ENCODE assay signal across 28 mouse cellular contexts in genomic region chr5:17403584-17403983, GRCm38 (mm10). TPM values are rescaled to one million over a fixed set of nuclear protein-coding genes. Genes with fewer than 3 reads are reported as not detected.
DNase-seq lines count a peak whose midpoint lies in the region; ATAC-seq and TF ChIP-seq lines count a peak whose summit lies in the region.
"Had no signal": no experiment of that assay in that cellular context is flagged by ENCODE, and none has a peak within 500 bp of the region (broad histone marks: within the 10 kb centered on the region; RNA-seq: fewer than 3 reads in every experiment).

No protein-coding gene starts in this region.

- no peak overlapping the region for H3K4me2 ChIP-seq in intestine, embryonic 15.5 days (replicated peaks)
- H3K4me2 ChIP-seq in intestine, postnatal 0 days (replicated peaks; ENCODE audit: low read depth) = no peak overlapping the region
- H3K4me2 ChIP-seq in limb, embryonic 14.5 days (replicated peaks; ENCODE audit: low read depth, low read length, severe bottlenecking) = no peak overlapping the region
- no peak overlapping the region for H3K4me2 ChIP-seq in kidney, embryonic 15.5 days
- H3K4me2 ChIP-seq: embryonic facial prominence, embryonic 13.5 days; forebrain, embryonic 13.5 days; heart, embryonic 11.5 days; heart, embryonic 15.5 days; hindbrain, embryonic 13.5 days had no signal

- TF ChIP-seq POLR2A in limb, embryonic 14.5 days (IDR thresholded peaks at IDR 0.05; ENCODE audit: borderline replicate concordance, extremely low read depth, insufficient read depth, insufficient read length) = no peak

- H3K4me1 ChIP-seq in intestine, embryonic 15.5 days (replicated peaks) = no peaks in the 10 kb centered on the region
- no peaks in the 10 kb centered on the region for H3K4me1 ChIP-seq in intestine, postnatal 0 days (replicated peaks; ENCODE audit: control insufficient read depth, insufficient read depth, low read length)
- no peaks in the 10 kb centered on the region for H3K4me1 ChIP-seq in limb, embryonic 14.5 days (ENCODE audit: control insufficient read depth, insufficient read depth, low read length)
- no peaks in the 10 kb centered on the region for H3K4me1 ChIP-seq in limb, embryonic 10.5 days
- 0 out of 2 replicates have a peak, but pooled peaks cover 2% of the 10 kb centered on the region for H3K4me1 ChIP-seq in kidney, embryonic 15.5 days
- H3K4me1 ChIP-seq: embryonic facial prominence, embryonic 13.5 days; forebrain, embryonic 13.5 days; heart, embryonic 15.5 days; hindbrain, embryonic 13.5 days had no signal

- H3K9ac ChIP-seq in intestine, embryonic 15.5 days = no peak overlapping the region
- H3K9ac ChIP-seq in intestine, postnatal 0 days (ENCODE audit: low read depth, low read length) = no peak overlapping the region
- no peak overlapping the region for H3K9ac ChIP-seq in limb, embryonic 14.5 days (ENCODE audit: low read depth, low read length, severe bottlenecking)
- no peak overlapping the region for H3K9ac ChIP-seq in kidney, embryonic 15.5 days
- H3K9ac ChIP-seq: embryonic facial prominence, embryonic 13.5 days; forebrain, embryonic 13.5 days; forebrain, postnatal 0 days; heart, embryonic 15.5 days; hindbrain, embryonic 13.5 days had no signal

- H3K9me3 ChIP-seq in intestine, embryonic 15.5 days = no peaks in the 10 kb centered on the region
- H3K9me3 ChIP-seq in intestine, postnatal 0 days (ENCODE audit: control insufficient read depth) = no peaks in the 10 kb centered on the region
- H3K9me3 ChIP-seq in limb, embryonic 14.5 days (ENCODE audit: control insufficient read depth, low read length) = no peaks in the 10 kb centered on the region
- H3K9me3 ChIP-seq in limb, embryonic 10.5 days (replicated peaks) = no peaks in the 10 kb centered on the region
- H3K9me3 ChIP-seq in kidney, embryonic 15.5 days (replicated peaks) = no peaks in the 10 kb centered on the region
- H3K9me3 ChIP-seq: embryonic facial prominence, embryonic 13.5 days; forebrain, embryonic 13.5 days; heart, embryonic 15.5 days; hindbrain, embryonic 13.5 days had no signal

- DNase-seq in limb, embryonic 14.5 days (ENCODE audit: low spot score) = peak; percentile 7
- DNase-seq in limb, embryonic 10.5 days (ENCODE audit: low spot score) = no peak
- DNase-seq in kidney, postnatal 36 days = peak; percentile 22 to 29
- DNase-seq in adrenal gland, adult 8-10 months = no peak
- DNase-seq in adrenal gland, postnatal 4 days (ENCODE audit: low spot score in 2 of 2) = no peak
- DNase-seq: adrenal gland, adult 2 months; adrenal gland, postnatal 36 days; cerebellum, adult 11 months; cerebellum, adult 8-10 months; cerebellum, postnatal 14 days; forebrain, postnatal 0 days; gastrocnemius, postnatal 14 days; heart, adult 2 months; heart, postnatal 14 days had no signal

- no peak for TF ChIP-seq CTCF in intestine, postnatal 0 days (IDR thresholded peaks at IDR 0.05; ENCODE audit: low read depth)

- no peaks in the 10 kb centered on the region for H3K27me3 ChIP-seq in intestine, embryonic 15.5 days (replicated peaks)
- H3K27me3 ChIP-seq in intestine, postnatal 0 days (replicated peaks; ENCODE audit: control insufficient read depth, insufficient read depth, low read length) = no peaks in the 10 kb centered on the region
- H3K27me3 ChIP-seq in limb, embryonic 14.5 days (ENCODE audit: control insufficient read depth, insufficient read depth, low read length) = no peaks in the 10 kb centered on the region
- H3K27me3 ChIP-seq in limb, embryonic 10.5 days (ENCODE audit: low read depth, poor library complexity, severe bottlenecking) = no peaks in the 10 kb centered on the region
- no peaks in the 10 kb centered on the region for H3K27me3 ChIP-seq in kidney, embryonic 15.5 days
- H3K27me3 ChIP-seq: embryonic facial prominence, embryonic 13.5 days; forebrain, embryonic 13.5 days; heart, embryonic 15.5 days; hindbrain, embryonic 13.5 days had no signal

- H3K36me3 ChIP-seq in intestine, embryonic 15.5 days = no peaks in the 10 kb centered on the region
- H3K36me3 ChIP-seq in intestine, postnatal 0 days (ENCODE audit: control insufficient read depth, insufficient read depth) = no peaks in the 10 kb centered on the region
- no peaks in the 10 kb centered on the region for H3K36me3 ChIP-seq in limb, embryonic 14.5 days (ENCODE audit: control insufficient read depth, insufficient read depth, low read length)
- no peaks in the 10 kb centered on the region for H3K36me3 ChIP-seq in limb, embryonic 10.5 days
- H3K36me3 ChIP-seq in kidney, embryonic 15.5 days = no peaks in the 10 kb centered on the region
- H3K36me3 ChIP-seq: embryonic facial prominence, embryonic 13.5 days; heart, embryonic 15.5 days; hindbrain, embryonic 13.5 days had no signal

- H3K27ac ChIP-seq in intestine, embryonic 15.5 days = no peak overlapping the region
- no peak overlapping the region for H3K27ac ChIP-seq in intestine, postnatal 0 days (ENCODE audit: low read depth, low read length)
- H3K27ac ChIP-seq in limb, embryonic 14.5 days (replicated peaks; ENCODE audit: low read depth, low read length) = no peak overlapping the region
- H3K27ac ChIP-seq in limb, embryonic 10.5 days = no peak overlapping the region
- 0 out of 2 replicates have a peak overlapping the region, but pooled peaks have one; percentile 1 for H3K27ac ChIP-seq in kidney, embryonic 15.5 days
- H3K27ac ChIP-seq: embryonic facial prominence, embryonic 13.5 days; forebrain, embryonic 13.5 days; heart, adult 2 months; heart, embryonic 15.5 days; hindbrain, embryonic 13.5 days had no signal

- 0 out of 2 replicates have a peak, but pooled peaks have one; percentile 39 for ATAC-seq in intestine, embryonic 15.5 days
- no peak for ATAC-seq in intestine, postnatal 0 days
- no peak for ATAC-seq in limb, embryonic 14.5 days (ENCODE audit: low FRiP score, low read depth)
- ATAC-seq in kidney, embryonic 15.5 days (replicated peaks; ENCODE audit: low FRiP score) = peak; percentile 87
- ATAC-seq: forebrain, embryonic 13.5 days; forebrain, postnatal 0 days had no signal

- H3K4me3 ChIP-seq in intestine, embryonic 15.5 days (replicated peaks) = no peak overlapping the region
- no peak overlapping the region for H3K4me3 ChIP-seq in intestine, postnatal 0 days (ENCODE audit: low read depth, low read length)
- no peak overlapping the region for H3K4me3 ChIP-seq in limb, embryonic 14.5 days (replicated peaks; ENCODE audit: low read length)
- H3K4me3 ChIP-seq in limb, embryonic 10.5 days = no peak overlapping the region
- H3K4me3 ChIP-seq in kidney, embryonic 15.5 days (replicated peaks) = no peak overlapping the region
- H3K4me3 ChIP-seq: embryonic facial prominence, embryonic 13.5 days; forebrain, embryonic 13.5 days; heart, adult 2 months; heart, embryonic 15.5 days; hindbrain, embryonic 13.5 days had no signal

RNA-seq across cellular contexts. Expression of gene Speer4f2, which starts 30.6 kb away (rescaled TPM):
- not detected in 2 replicates for polyA plus RNA-seq in intestine, embryonic 15.5 days (2015; fragmentation: Nextera tagmentation; extraction: Ambion mirVana)
- not detected in 2 replicates for polyA plus RNA-seq in intestine, postnatal 0 days (2015; fragmentation: Nextera tagmentation; extraction: Ambion mirVana)
- polyA plus RNA-seq in limb, embryonic 14.5 days (2012; rRNA removed) = not detected in 2 replicates
- not detected in 2 replicates for polyA plus RNA-seq in limb, embryonic 14.5 days (2014; fragmentation: Nextera tagmentation; extraction: Ambion mirVana)
- polyA plus RNA-seq in limb, embryonic 10.5 days (2016; fragmentation: Nextera tagmentation; extraction: Ambion mirVana) = not detected in 2 replicates
- polyA plus RNA-seq in kidney, embryonic 15.5 days (2015; fragmentation: Nextera tagmentation; extraction: Ambion mirVana) = not detected in 2 replicates
- not detected for total RNA-seq in adrenal gland, adult 8-10 months (2022)
- not detected for total RNA-seq in adrenal gland, postnatal 4 days (2021)
- total RNA-seq: adrenal gland, adult 2 months; adrenal gland, postnatal 36 days; forebrain, postnatal 0 days; gastrocnemius, adult 18-20 months; gastrocnemius, postnatal 14 days; heart, adult 2 months; heart, postnatal 14 days; hematopoietic stem cell, adult 5-6 weeks had no signal
- polyA plus RNA-seq: adrenal gland, adult 2 months; brain, embryonic 14.5 days; C2C12; cortical plate, adult 2 months; embryonic facial prominence, embryonic 13.5 days; forebrain, embryonic 13.5 days; forebrain, postnatal 0 days; gonadal fat pad, adult 2 months; heart, adult 2 months; heart, embryonic 11.5 days; heart, embryonic 15.5 days; hindbrain, embryonic 13.5 days had no signal

Comparison
In these comparisons a context has a peak if more than half of its experiments do, and no peak if none do; other contexts are left out.
1. ATAC-seq: peak in intestine, embryonic 15.5 days (single experiment) and kidney, embryonic 15.5 days (single experiment); none in intestine, postnatal 0 days (single experiment) and limb, embryonic 14.5 days (single experiment).
2. DNase-seq: peak in limb, embryonic 14.5 days (single experiment) and kidney, postnatal 36 days (2 of 2); none in limb, embryonic 10.5 days (single experiment), adrenal gland, adult 8-10 months (single experiment) and adrenal gland, postnatal 4 days (0 of 2).